ENCODE assay signal across 17 mouse cellular contexts in the genomic region with DNA sequence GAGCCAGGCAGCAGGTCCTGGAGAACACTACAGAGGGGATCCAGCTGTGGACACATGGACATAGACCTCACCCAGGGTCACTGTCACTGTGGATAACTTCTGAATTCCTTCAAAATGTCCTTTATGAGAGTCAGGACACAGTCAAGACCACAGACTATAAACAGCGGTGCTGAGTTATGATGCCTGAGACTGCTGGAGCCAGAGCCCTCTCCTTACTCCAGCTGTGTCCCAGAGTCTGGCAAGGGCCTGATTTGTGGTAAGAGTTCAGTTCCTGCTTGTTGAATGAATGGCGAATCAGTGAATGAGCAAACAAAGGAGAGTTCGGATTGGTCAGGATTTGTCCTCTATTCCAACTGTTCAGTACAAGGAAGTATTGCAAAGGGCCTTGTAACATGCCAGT. TPM values are rescaled to one million over a fixed set of nuclear protein-coding genes. Genes with fewer than 3 reads are reported as not detected.
DNase-seq lines count a peak whose midpoint lies in the region; ATAC-seq and TF ChIP-seq lines count a peak whose summit lies in the region.
"Had no signal": no experiment of that assay in that cellular context is flagged by ENCODE, and none has a peak within 500 bp of the region (broad histone marks: within the 10 kb centered on the region; RNA-seq: fewer than 3 reads in every experiment).

No protein-coding gene starts in this region.

- H3K4me3 ChIP-seq in heart, adult 2 months, result no peak overlapping the region
- no peak overlapping the region for H3K4me3 ChIP-seq in intestine, embryonic 14.5 days (ENCODE audit: low read depth, low read length)
- no peak overlapping the region for H3K4me3 ChIP-seq in kidney, postnatal 0 days (replicated peaks; ENCODE audit: low read depth, low read length)
- H3K4me3 ChIP-seq in stomach, embryonic 16.5 days (replicated peaks; ENCODE audit: low read length), result no peak overlapping the region
- H3K4me3 ChIP-seq in forebrain, embryonic 12.5 days (replicated peaks), result no peak overlapping the region
- H3K4me3 ChIP-seq: hindbrain, embryonic 12.5 days; limb, embryonic 12.5 days; liver, embryonic 15.5 days had no signal

- H3K9me3 ChIP-seq in intestine, embryonic 14.5 days (ENCODE audit: control insufficient read depth, low read length), result no peaks in the 10 kb centered on the region
- no peaks in the 10 kb centered on the region for H3K9me3 ChIP-seq in kidney, postnatal 0 days (replicated peaks; ENCODE audit: low read length)
- no peaks in the 10 kb centered on the region for H3K9me3 ChIP-seq in stomach, embryonic 16.5 days (replicated peaks; ENCODE audit: control insufficient read depth, low read length)
- H3K9me3 ChIP-seq in forebrain, embryonic 12.5 days, result no peaks in the 10 kb centered on the region
- H3K9me3 ChIP-seq: hindbrain, embryonic 12.5 days; limb, embryonic 12.5 days; liver, embryonic 15.5 days had no signal

- H3K27ac ChIP-seq in heart, adult 2 months, result no peak overlapping the region
- H3K27ac ChIP-seq in intestine, embryonic 14.5 days (ENCODE audit: low read depth), result peak overlapping the region; percentile 38; the same call in 1 of the 2 replicates
- H3K27ac ChIP-seq in kidney, postnatal 0 days, result no peak overlapping the region
- peak overlapping the region; percentile 63 for H3K27ac ChIP-seq in stomach, embryonic 16.5 days (ENCODE audit: low read length)
- no peak overlapping the region for H3K27ac ChIP-seq in forebrain, embryonic 12.5 days
- H3K27ac ChIP-seq: hindbrain, embryonic 12.5 days; limb, embryonic 12.5 days; liver, embryonic 15.5 days had no signal

- H3K79me2 ChIP-seq in heart, adult 2 months (replicated peaks; ENCODE audit: control insufficient read depth, insufficient read depth, low read length), result no peaks in the 10 kb centered on the region

- no peak overlapping the region for H3K9ac ChIP-seq in heart, adult 2 months (ENCODE audit: low read depth, low read length)
- no peak overlapping the region for H3K9ac ChIP-seq in intestine, embryonic 14.5 days (ENCODE audit: low read length)
- no peak overlapping the region for H3K9ac ChIP-seq in kidney, postnatal 0 days (ENCODE audit: low read depth, low read length)
- no peak overlapping the region for H3K9ac ChIP-seq in stomach, embryonic 16.5 days (ENCODE audit: low read length)
- H3K9ac ChIP-seq in forebrain, embryonic 12.5 days, result no peak overlapping the region
- H3K9ac ChIP-seq: hindbrain, embryonic 12.5 days; limb, embryonic 12.5 days; liver, embryonic 15.5 days had no signal

- 73% methylated on average over 3 of the region's 3 CpGs for WGBS in heart, adult 2 months
- 61% methylated on average over 3 of the region's 3 CpGs for WGBS in intestine, embryonic 14.5 days
- WGBS in kidney, postnatal 0 days, result 76% methylated on average over 3 of the region's 3 CpGs
- WGBS in stomach, embryonic 16.5 days, result 51% methylated on average over 3 of the region's 3 CpGs
- WGBS in forebrain, embryonic 12.5 days, result 89% methylated on average over 3 of the region's 3 CpGs

- intact Hi-C loops in heart, adult 2 months (cut with DNase I), result no loop called here
- intact Hi-C loops in left cerebral cortex, postnatal 4 days (cut with DNase I), result no loop called here

- no peaks in the 10 kb centered on the region for H3K27me3 ChIP-seq in heart, adult 2 months (ENCODE audit: control insufficient read depth, insufficient read depth, low read length)
- no peaks in the 10 kb centered on the region for H3K27me3 ChIP-seq in intestine, embryonic 14.5 days (replicated peaks; ENCODE audit: control insufficient read depth, insufficient read depth, low read length)
- H3K27me3 ChIP-seq in kidney, postnatal 0 days (ENCODE audit: insufficient read depth, low read length), result no peaks in the 10 kb centered on the region
- no peaks in the 10 kb centered on the region for H3K27me3 ChIP-seq in stomach, embryonic 16.5 days (ENCODE audit: control insufficient read depth, insufficient read depth, low read length)
- no peaks in the 10 kb centered on the region for H3K27me3 ChIP-seq in forebrain, embryonic 12.5 days
- H3K27me3 ChIP-seq: hindbrain, embryonic 12.5 days; limb, embryonic 12.5 days; liver, embryonic 15.5 days had no signal

- no peak for TF ChIP-seq EP300 in heart, adult 2 months (IDR thresholded peaks at IDR 0.05; ENCODE audit: insufficient read depth, low read depth, low read length)

- TF ChIP-seq CTCF in heart, adult 2 months (IDR thresholded peaks at IDR 0.05), result no peak
- no peak for TF ChIP-seq CTCF in kidney, postnatal 0 days (IDR thresholded peaks at IDR 0.05; ENCODE audit: low read depth)

- no peak overlapping the region for H3K4me2 ChIP-seq in intestine, embryonic 14.5 days (ENCODE audit: low read length)
- H3K4me2 ChIP-seq in kidney, postnatal 0 days (ENCODE audit: low read length), result no peak overlapping the region
- H3K4me2 ChIP-seq in stomach, embryonic 16.5 days (ENCODE audit: low read depth, low read length), result no peak overlapping the region
- no peak overlapping the region for H3K4me2 ChIP-seq in forebrain, embryonic 12.5 days
- H3K4me2 ChIP-seq: hindbrain, embryonic 12.5 days; limb, embryonic 12.5 days; liver, embryonic 15.5 days had no signal

- ATAC-seq in intestine, embryonic 14.5 days (replicated peaks; ENCODE audit: low FRiP score, low TSS enrichment, low read depth), result no peak
- ATAC-seq in kidney, postnatal 0 days (replicated peaks; ENCODE audit: low FRiP score, low read depth), result peak; percentile 53; the same call in 1 of the 2 replicates
- ATAC-seq in stomach, embryonic 16.5 days (ENCODE audit: insufficient read depth, low FRiP score), result peak; percentile 13; the same call in 1 of the 2 replicates
- ATAC-seq in forebrain, embryonic 12.5 days (ENCODE audit: low FRiP score), result no peak
- ATAC-seq: forebrain, embryonic 14.5 days had no signal

- TF ChIP-seq POLR2A in heart, adult 2 months (IDR thresholded peaks at IDR 0.05; ENCODE audit: insufficient read depth, low read depth, low read length), result no peak

- DNase-seq in heart, adult 11 months, result peak; percentile 72
- DNase-seq in heart, adult 2 months, result no peak
- no peak for DNase-seq in intestine, embryonic 14.5 days (ENCODE audit: low spot score)
- DNase-seq in kidney, postnatal 0 days (ENCODE audit: low spot score), result peak; percentile 81
- no peak for DNase-seq in left cerebral cortex, postnatal 4 days
- no peak for DNase-seq in neural tube, embryonic 10.5 days (ENCODE audit: extremely low spot score, low spot score)
- DNase-seq: cerebellum, adult 11-12 months; layer of hippocampus, postnatal 36 days; lung, postnatal 36 days; midbrain, embryonic 14.5 days; right cerebral cortex, postnatal 14 days had no signal

- no peaks in the 10 kb centered on the region for H3K36me3 ChIP-seq in heart, adult 2 months (ENCODE audit: control insufficient read depth, insufficient read depth, low read length)
- no peaks in the 10 kb centered on the region for H3K36me3 ChIP-seq in intestine, embryonic 14.5 days (ENCODE audit: control insufficient read depth, insufficient read depth, low read length)
- H3K36me3 ChIP-seq in kidney, postnatal 0 days (ENCODE audit: insufficient read depth, low read length), result no peaks in the 10 kb centered on the region
- H3K36me3 ChIP-seq in stomach, embryonic 16.5 days (ENCODE audit: control insufficient read depth, insufficient read depth, low read length), result no peaks in the 10 kb centered on the region
- H3K36me3 ChIP-seq in forebrain, embryonic 12.5 days (replicated peaks), result no peaks in the 10 kb centered on the region
- H3K36me3 ChIP-seq: hindbrain, embryonic 12.5 days; limb, embryonic 12.5 days; liver, embryonic 15.5 days had no signal

- H3K4me1 ChIP-seq in heart, adult 2 months (ENCODE audit: control insufficient read depth, insufficient read depth, low read length), result no peaks in the 10 kb centered on the region
- peaks cover 8% of the 10 kb centered on the region for H3K4me1 ChIP-seq in intestine, embryonic 14.5 days (replicated peaks; ENCODE audit: control insufficient read depth, insufficient read depth, low read length)
- 0 out of 2 replicates have a peak, but pooled peaks cover 5% of the 10 kb centered on the region for H3K4me1 ChIP-seq in kidney, postnatal 0 days (replicated peaks; ENCODE audit: insufficient read depth, low read length)
- peaks cover 16% of the 10 kb centered on the region for H3K4me1 ChIP-seq in stomach, embryonic 16.5 days (ENCODE audit: control insufficient read depth, insufficient read depth, low read length)
- H3K4me1 ChIP-seq in forebrain, embryonic 12.5 days, result no peaks in the 10 kb centered on the region
- H3K4me1 ChIP-seq: hindbrain, embryonic 12.5 days had no signal

RNA-seq across cellular contexts. Expression of a gene that starts 34.7 kb away (rescaled TPM):
- 100 to 1,000 TPM in 1 of 2 experiments, 10 to 100 TPM in 1; 88.3 to 111 TPM for total RNA-seq in heart, adult 2 months (2021)
- polyA plus RNA-seq in heart, adult 2 months (2012; rRNA removed), result 30.4 and 46.8 TPM in 2 replicates
- 67.9 and 72.2 TPM in 2 replicates for polyA plus RNA-seq in intestine, embryonic 14.5 days (2014; fragmentation: Nextera tagmentation; extraction: Ambion mirVana)
- polyA plus RNA-seq in kidney, postnatal 0 days (2015; fragmentation: Nextera tagmentation; extraction: Ambion mirVana), result 52.9 and 57.2 TPM in 2 replicates
- polyA plus RNA-seq in stomach, embryonic 16.5 days (2015; fragmentation: Nextera tagmentation; extraction: Ambion mirVana), result 54.5 and 63.5 TPM in 2 replicates
- polyA plus RNA-seq in forebrain, embryonic 12.5 days (2016; fragmentation: Nextera tagmentation; extraction: Ambion mirVana), result 24.6 and 27.6 TPM in 2 replicates
- 10 to 100 TPM; 59.5 to 63.4 TPM for total RNA-seq in left cerebral cortex, postnatal 4 days (2021)

RNA-seq across cellular contexts. Expression of a gene that starts 52.1 kb away (rescaled TPM):
- total RNA-seq in heart, adult 2 months (2021), result 100 to 1,000 TPM; 260 to 299 TPM
- 403 and 411 TPM in 2 replicates for polyA plus RNA-seq in heart, adult 2 months (2012; rRNA removed)
- 324 and 325 TPM in 2 replicates for polyA plus RNA-seq in intestine, embryonic 14.5 days (2014; fragmentation: Nextera tagmentation; extraction: Ambion mirVana)
- polyA plus RNA-seq in kidney, postnatal 0 days (2015; fragmentation: Nextera tagmentation; extraction: Ambion mirVana), result 245 and 253 TPM in 2 replicates
- 232 and 253 TPM in 2 replicates for polyA plus RNA-seq in stomach, embryonic 16.5 days (2015; fragmentation: Nextera tagmentation; extraction: Ambion mirVana)
- polyA plus RNA-seq in forebrain, embryonic 12.5 days (2016; fragmentation: Nextera tagmentation; extraction: Ambion mirVana), result 203 and 210 TPM in 2 replicates
- 10 to 100 TPM; 91.0 to 92.4 TPM for total RNA-seq in left cerebral cortex, postnatal 4 days (2021)

Comparison
In these comparisons a context has a peak if more than half of its experiments do, and no peak if none do; other contexts are left out.
1. DNase-seq: peak in heart, adult 11 months (single experiment) and kidney, postnatal 0 days (single experiment); none in heart, adult 2 months (0 of 2), intestine, embryonic 14.5 days (single experiment), left cerebral cortex, postnatal 4 days (single experiment) and neural tube, embryonic 10.5 days (single experiment).
2. H3K27ac ChIP-seq: peak in intestine, embryonic 14.5 days (single experiment) and stomach, embryonic 16.5 days (single experiment); none in heart, adult 2 months (single experiment), kidney, postnatal 0 days (single experiment) and forebrain, embryonic 12.5 days (single experiment).
3. ATAC-seq: peak in kidney, postnatal 0 days (single experiment) and stomach, embryonic 16.5 days (single experiment); none in intestine, embryonic 14.5 days (single experiment) and forebrain, embryonic 12.5 days (single experiment).